Comparison of ENCODE assay signal across 8 mouse cellular contexts in the genomic region with DNA sequence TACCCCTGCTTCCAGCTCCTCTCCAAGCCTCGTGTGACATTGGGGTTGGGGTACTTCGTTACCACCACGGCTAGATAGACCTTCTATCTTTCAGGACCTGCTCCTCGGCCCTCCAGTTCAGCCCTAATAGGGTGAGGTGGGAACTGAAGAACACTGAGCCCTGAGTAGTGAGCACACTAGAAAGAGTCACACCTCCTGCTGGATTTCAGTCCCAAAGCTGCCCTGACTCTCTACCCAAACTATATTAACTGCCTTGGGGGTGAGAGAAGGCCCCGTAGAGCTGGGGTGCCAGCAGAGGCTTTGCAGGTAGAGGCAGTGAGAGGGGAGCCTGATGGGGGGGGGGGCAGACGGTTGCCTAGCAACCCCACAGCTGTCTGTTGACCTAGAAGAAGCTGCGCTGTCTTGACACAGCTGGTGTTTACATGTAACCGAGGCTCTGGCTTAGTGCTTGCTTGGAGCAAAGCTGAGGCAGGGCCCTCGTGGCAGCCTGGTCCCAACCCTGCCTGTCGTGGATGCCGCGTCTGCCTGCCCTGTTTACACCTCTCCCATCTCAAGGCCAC. TPM values are rescaled to one million over a fixed set of nuclear protein-coding genes. Genes with fewer than 3 reads are reported as not detected.
DNase-seq lines count a peak whose midpoint lies in the region; ATAC-seq lines count a peak whose summit lies in the region.

No protein-coding gene starts in this region.

- ATAC-seq in embryonic facial prominence, embryonic 11.5 days (replicated peaks; ENCODE audit: insufficient number of reproducible peaks, low FRiP score, low TSS enrichment, low read depth) = peak; percentile 40
- peak; percentile 8 for ATAC-seq in intestine, embryonic 14.5 days (replicated peaks; ENCODE audit: low FRiP score, low TSS enrichment, low read depth)
- peak; percentile 46 for ATAC-seq in midbrain, embryonic 15.5 days (replicated peaks)

- H3K27ac ChIP-seq in embryonic facial prominence, embryonic 11.5 days (replicated peaks; ENCODE audit: low read depth, low read length) = no peak overlapping the region
- peak overlapping the region; percentile 92 for H3K27ac ChIP-seq in intestine, embryonic 14.5 days (ENCODE audit: low read depth)
- peak overlapping the region; percentile 84 for H3K27ac ChIP-seq in midbrain, embryonic 15.5 days

- H3K4me2 ChIP-seq in embryonic facial prominence, embryonic 11.5 days (ENCODE audit: low read depth, low read length) = peak overlapping the region; percentile 89
- H3K4me2 ChIP-seq in intestine, embryonic 14.5 days (ENCODE audit: low read length) = peak overlapping the region; percentile 85
- peak overlapping the region; percentile 86 for H3K4me2 ChIP-seq in midbrain, embryonic 15.5 days

- DNase-seq in heart, adult 18-20 months = peak; percentile 53 to 54
- no peak for DNase-seq in heart, postnatal 36 days
- no peak for DNase-seq in embryonic facial prominence, embryonic 11.5 days (ENCODE audit: low spot score)
- DNase-seq in intestine, embryonic 14.5 days (ENCODE audit: low spot score) = peak; percentile 78
- peak; percentile 61 for DNase-seq in yolk sac, embryonic 10.5 days (ENCODE audit: low spot score)
- DNase-seq in spleen, postnatal 10 days (ENCODE audit: low spot score in 2 of 2) = no peak
- DNase-seq in frontal cortex, postnatal 36 days (ENCODE audit: low spot score in 2 of 2) = no peak

- no peaks in the 10 kb centered on the region for H3K9me3 ChIP-seq in embryonic facial prominence, embryonic 11.5 days (replicated peaks; ENCODE audit: control insufficient read depth, low read length)
- no peaks in the 10 kb centered on the region for H3K9me3 ChIP-seq in intestine, embryonic 14.5 days (ENCODE audit: control insufficient read depth, low read length)
- no peaks in the 10 kb centered on the region for H3K9me3 ChIP-seq in midbrain, embryonic 15.5 days

- H3K9ac ChIP-seq in embryonic facial prominence, embryonic 11.5 days (replicated peaks; ENCODE audit: low read length) = no peak overlapping the region
- H3K9ac ChIP-seq in intestine, embryonic 14.5 days (ENCODE audit: low read length) = peak overlapping the region; percentile 49
- H3K9ac ChIP-seq in midbrain, embryonic 15.5 days = 0 out of 2 replicates have a peak overlapping the region, but pooled peaks have one; percentile 38

- H3K4me1 ChIP-seq in embryonic facial prominence, embryonic 11.5 days (ENCODE audit: control insufficient read depth, insufficient read depth, low read length) = peaks cover 19% of the 10 kb centered on the region
- H3K4me1 ChIP-seq in intestine, embryonic 14.5 days (replicated peaks; ENCODE audit: control insufficient read depth, insufficient read depth, low read length) = peaks cover 68% of the 10 kb centered on the region
- peaks cover 57% of the 10 kb centered on the region for H3K4me1 ChIP-seq in midbrain, embryonic 15.5 days

- 13% methylated on average over 12 of the region's 12 CpGs for WGBS in embryonic facial prominence, embryonic 11.5 days
- WGBS in intestine, embryonic 14.5 days = 9% methylated on average over 11 of the region's 12 CpGs
- WGBS in midbrain, embryonic 15.5 days = 9% methylated on average over 12 of the region's 12 CpGs

- no peaks in the 10 kb centered on the region for H3K27me3 ChIP-seq in embryonic facial prominence, embryonic 11.5 days (ENCODE audit: control insufficient read depth, insufficient read depth, low read length)
- H3K27me3 ChIP-seq in intestine, embryonic 14.5 days (replicated peaks; ENCODE audit: control insufficient read depth, insufficient read depth, low read length) = no peaks in the 10 kb centered on the region
- no peaks in the 10 kb centered on the region for H3K27me3 ChIP-seq in midbrain, embryonic 15.5 days (replicated peaks)

- no peaks in the 10 kb centered on the region for H3K36me3 ChIP-seq in embryonic facial prominence, embryonic 11.5 days (replicated peaks; ENCODE audit: control insufficient read depth, insufficient read depth, low read depth, low read length)
- 0 out of 2 replicates have a peak, but pooled peaks cover under 1% of the 10 kb centered on the region for H3K36me3 ChIP-seq in intestine, embryonic 14.5 days (ENCODE audit: control insufficient read depth, insufficient read depth, low read length)
- H3K36me3 ChIP-seq in midbrain, embryonic 15.5 days (replicated peaks) = no peaks in the 10 kb centered on the region

- intact Hi-C loops in heart, postnatal 36 days (cut with DNase I) = no loop called here

- peak overlapping the region; percentile 36; the same call in 1 of the 2 replicates for H3K4me3 ChIP-seq in embryonic facial prominence, embryonic 11.5 days (ENCODE audit: low read depth, low read length)
- H3K4me3 ChIP-seq in intestine, embryonic 14.5 days (ENCODE audit: low read depth, low read length) = peak overlapping the region; percentile 35
- peak overlapping the region; percentile 36 for H3K4me3 ChIP-seq in midbrain, embryonic 15.5 days

RNA-seq across cellular contexts. Expression of gene Wasf2, which starts 44.4 kb away (rescaled TPM):
- total RNA-seq in heart, adult 18-20 months (2021) = 10 to 100 TPM; 77.8 to 88.8 TPM
- 10 to 100 TPM; 81.4 to 89.2 TPM for total RNA-seq in heart, postnatal 36 days (2021)
- 66.9 and 75.9 TPM in 2 replicates for polyA plus RNA-seq in embryonic facial prominence, embryonic 11.5 days (2014; fragmentation: Nextera tagmentation; extraction: Ambion mirVana)
- 79.6 and 88.3 TPM in 2 replicates for polyA plus RNA-seq in intestine, embryonic 14.5 days (2014; fragmentation: Nextera tagmentation; extraction: Ambion mirVana)
- 27.4 and 27.7 TPM in 2 replicates for polyA plus RNA-seq in midbrain, embryonic 15.5 days (2015; fragmentation: Nextera tagmentation; extraction: Ambion mirVana)

Comparison
In these comparisons a context has a peak if more than half of its experiments do, and no peak if none do; other contexts are left out.
1. DNase-seq: peak in heart, adult 18-20 months (2 of 2), intestine, embryonic 14.5 days (single experiment) and yolk sac, embryonic 10.5 days (single experiment); none in heart, postnatal 36 days (0 of 2), embryonic facial prominence, embryonic 11.5 days (single experiment), spleen, postnatal 10 days (0 of 2) and frontal cortex, postnatal 36 days (0 of 2).
2. Peak in every context shown above with its lines, with median percentiles within 50 percentile points of each other: ATAC-seq, H3K4me2 ChIP-seq and H3K4me3 ChIP-seq.